Mouse (Mus musculus): Measurements from ENCODE around the gene Aifm1. TPM values are rescaled to one million over a fixed set of nuclear protein-coding genes. Genes with fewer than 3 reads are reported as not detected.

Aifm1 gene
- polyA plus RNA-seq, 1 experiment from 2014 or later: 75.5 TPM

DNA sequence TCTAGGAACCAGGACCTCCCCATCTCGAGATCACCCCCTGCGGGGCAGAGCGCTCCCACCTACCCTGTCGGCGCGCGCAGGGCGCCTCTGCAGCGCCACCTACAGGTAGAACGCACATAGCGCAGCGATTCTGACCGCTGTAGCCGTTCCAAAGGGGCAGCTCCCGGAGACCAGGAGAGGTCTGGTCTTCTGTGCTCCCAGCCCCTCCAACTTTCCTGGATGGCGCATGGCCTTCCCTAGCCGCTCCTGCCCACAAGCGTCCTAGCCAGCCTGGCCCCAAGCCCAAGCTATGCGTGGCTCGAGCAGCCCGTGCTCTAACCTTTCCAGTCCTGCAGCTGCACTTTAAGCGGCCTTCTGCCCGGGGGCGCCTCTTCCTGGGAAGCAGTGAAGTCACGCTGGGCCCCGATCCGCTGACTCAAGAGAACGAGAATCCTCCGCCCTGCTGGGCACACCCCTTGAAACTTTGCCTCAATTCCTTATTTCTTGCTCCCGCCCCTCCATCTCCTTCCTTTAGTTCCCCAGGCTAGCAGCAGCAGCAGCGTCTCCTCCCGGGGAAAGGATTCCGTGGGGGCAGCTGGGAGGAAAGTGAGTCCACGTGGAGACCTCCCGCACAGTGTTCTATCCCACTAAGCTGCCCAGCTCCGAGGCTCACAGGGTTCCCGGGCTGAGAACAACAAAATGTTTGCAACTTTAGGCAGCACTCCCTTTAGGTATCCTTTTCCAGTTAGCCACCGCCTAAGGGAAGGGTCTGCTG is 50.4 kb downstream of the Aifm1 start, which contains the start of gene Elf4:
Gene Elf4, minus strand, starts transcription at position 379 of the 754 bp plus-strand sequence.
- H3K27me3 ChIP-seq (ENCODE audit: control insufficient read depth, insufficient read depth, low read length): no peaks in the 10 kb centered on the region
- no peaks in the 10 kb centered on the region for H3K36me3 ChIP-seq (ENCODE audit: control insufficient read depth, insufficient read depth, low read length)
- peak within 1 kb of the TSS; percentile 58 for H3K9ac ChIP-seq (ENCODE audit: low read length)
- H3K9me3 ChIP-seq (ENCODE audit: control insufficient read depth, low read length): no peaks in the 10 kb centered on the region
- whole genome bisulfite sequencing: 13% methylated on average over 37 of the region's 38 CpGs
- peak within 1 kb of the TSS; percentile 27 for H3K4me3 ChIP-seq (ENCODE audit: low read depth, low read length)
- DNase-seq (ENCODE audit: low spot score, missing footprints): peak; percentile 98
- H3K4me2 ChIP-seq: peak within 1 kb of the TSS; percentile 49
- peak; percentile 90 for ATAC-seq (ENCODE audit: low FRiP score)
- H3K4me1 ChIP-seq (ENCODE audit: control insufficient read depth, insufficient read depth, low read length): no peaks in the 10 kb centered on the region
- no peak within 1 kb of the TSS for H3K27ac ChIP-seq (ENCODE audit: low read depth, low read length)

- no peaks in the 10 kb centered on the region for H3K4me1 ChIP-seq (ENCODE audit: control insufficient read depth, insufficient read depth, low read length)
Observed at GRCm38 (mm10) chrX:48462297-48462696, 51.1 kb downstream of the Aifm1 start.

GRCm38 (mm10) chrX:48461006-48461405 is 52.4 kb downstream of the Aifm1 start:
- H3K4me3 ChIP-seq (ENCODE audit: low read depth, low read length): no peak overlapping the region
- WGBS: 73% methylated on average over 4 of the region's 4 CpGs
- no peaks in the 10 kb centered on the region for H3K4me1 ChIP-seq (ENCODE audit: control insufficient read depth, insufficient read depth, low read length)
- no peak overlapping the region for H3K4me2 ChIP-seq
- no peak for ATAC-seq (ENCODE audit: low FRiP score)
- no peak overlapping the region for H3K27ac ChIP-seq (ENCODE audit: low read depth, low read length)
- H3K36me3 ChIP-seq (ENCODE audit: control insufficient read depth, insufficient read depth, low read length): no peaks in the 10 kb centered on the region
- no peaks in the 10 kb centered on the region for H3K9me3 ChIP-seq (ENCODE audit: control insufficient read depth, low read length)
- H3K9ac ChIP-seq (ENCODE audit: low read length): no peak overlapping the region
- no peak for DNase-seq (ENCODE audit: low spot score, missing footprints)
- no peaks in the 10 kb centered on the region for H3K27me3 ChIP-seq (ENCODE audit: control insufficient read depth, insufficient read depth, low read length)

More at GRCm38 (mm10) chrX:48462297-48462696, 51.1 kb downstream of the Aifm1 start:
- DNase-seq (ENCODE audit: low spot score, missing footprints) (no peak), ATAC-seq (ENCODE audit: low FRiP score) (peak; percentile 35; the same call in 1 of the 2 replicates)
- Histone ChIP-seq H3K27me3 (ENCODE audit: control insufficient read depth, insufficient read depth, low read length) (no peaks in the 10 kb centered on the region), H3K9me3 (ENCODE audit: control insufficient read depth, low read length) (no peaks in the 10 kb centered on the region), H3K4me2 (peak overlapping the region; percentile 49; the same call in 1 of the 2 replicates), H3K36me3 (ENCODE audit: control insufficient read depth, insufficient read depth, low read length) (no peaks in the 10 kb centered on the region), H3K4me3 (ENCODE audit: low read depth, low read length) (peak overlapping the region; percentile 27), H3K9ac (ENCODE audit: low read length) (no peak overlapping the region), H3K27ac (ENCODE audit: low read depth, low read length) (no peak overlapping the region)
- 17% methylated on average over 4 of the region's 4 CpGs for WGBS

DNA sequence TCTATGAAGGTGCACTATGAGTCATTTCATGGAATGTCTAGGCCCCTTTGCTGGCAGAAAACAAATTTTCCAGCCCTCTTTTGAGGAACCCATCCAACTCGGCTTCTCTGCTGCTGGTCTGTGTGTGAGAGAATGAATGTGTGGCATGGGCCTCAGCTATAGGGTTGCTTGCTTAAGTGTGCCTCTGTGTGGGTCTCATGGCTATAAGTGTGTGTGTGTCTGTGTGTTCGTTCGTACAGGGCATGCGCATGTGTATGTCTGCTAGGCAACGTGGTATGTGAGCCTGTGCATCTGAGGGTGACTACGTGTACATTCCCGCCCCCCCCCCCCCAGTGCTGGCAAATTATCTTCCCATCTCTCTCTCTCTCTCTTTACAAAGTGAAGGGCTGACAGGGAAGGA is 52.9 kb downstream of the Aifm1 start:
- no peaks in the 10 kb centered on the region for H3K36me3 ChIP-seq (ENCODE audit: control insufficient read depth, insufficient read depth, low read length)
- no peak overlapping the region for H3K27ac ChIP-seq (ENCODE audit: low read depth, low read length)
- no peak overlapping the region for H3K9ac ChIP-seq (ENCODE audit: low read length)
- no peak overlapping the region for H3K4me3 ChIP-seq (ENCODE audit: low read depth, low read length)
- 91% methylated on average over 7 of the region's 7 CpGs for WGBS
- no peak for ATAC-seq (ENCODE audit: low FRiP score)
- no peaks in the 10 kb centered on the region for H3K4me1 ChIP-seq (ENCODE audit: control insufficient read depth, insufficient read depth, low read length)
- H3K9me3 ChIP-seq (ENCODE audit: control insufficient read depth, low read length): no peaks in the 10 kb centered on the region
- no peak for DNase-seq (ENCODE audit: low spot score, missing footprints)
- no peak overlapping the region for H3K4me2 ChIP-seq
- H3K27me3 ChIP-seq (ENCODE audit: control insufficient read depth, insufficient read depth, low read length): no peaks in the 10 kb centered on the region

DNA sequence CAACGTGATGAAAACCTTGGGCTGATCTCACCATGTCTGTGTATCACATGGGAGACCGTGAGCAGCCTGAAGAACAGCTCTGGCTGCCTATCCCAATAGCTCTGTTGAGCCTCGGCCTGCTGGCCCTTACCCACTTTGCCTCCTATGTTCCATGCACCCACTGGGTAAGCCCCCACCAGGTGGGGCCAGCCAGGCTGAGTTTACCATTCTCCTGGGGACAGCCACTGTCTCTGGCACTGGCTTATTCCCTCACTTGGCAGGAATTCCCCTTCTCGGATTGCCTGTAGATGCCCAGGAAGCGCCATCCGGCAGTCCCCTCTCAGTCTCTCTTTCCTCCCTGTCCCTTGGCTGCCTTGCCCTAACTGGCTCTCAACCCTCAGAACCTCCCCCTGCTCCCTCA is 56.4 kb downstream of the Aifm1 start:
- no peak overlapping the region for H3K4me2 ChIP-seq
- no peaks in the 10 kb centered on the region for H3K36me3 ChIP-seq (ENCODE audit: control insufficient read depth, insufficient read depth, low read length)
- no peak for ATAC-seq (ENCODE audit: low FRiP score)
- H3K27ac ChIP-seq (ENCODE audit: low read depth, low read length): no peak overlapping the region
- WGBS: 56% methylated on average over 6 of the region's 6 CpGs
- H3K4me1 ChIP-seq (ENCODE audit: control insufficient read depth, insufficient read depth, low read length): no peaks in the 10 kb centered on the region
- DNase-seq (ENCODE audit: low spot score, missing footprints): no peak
- no peak overlapping the region for H3K4me3 ChIP-seq (ENCODE audit: low read depth, low read length)
- no peaks in the 10 kb centered on the region for H3K9me3 ChIP-seq (ENCODE audit: control insufficient read depth, low read length)
- H3K9ac ChIP-seq (ENCODE audit: low read length): no peak overlapping the region
- peaks cover 30% of the 10 kb centered on the region for H3K27me3 ChIP-seq (ENCODE audit: control insufficient read depth, insufficient read depth, low read length)

DNA sequence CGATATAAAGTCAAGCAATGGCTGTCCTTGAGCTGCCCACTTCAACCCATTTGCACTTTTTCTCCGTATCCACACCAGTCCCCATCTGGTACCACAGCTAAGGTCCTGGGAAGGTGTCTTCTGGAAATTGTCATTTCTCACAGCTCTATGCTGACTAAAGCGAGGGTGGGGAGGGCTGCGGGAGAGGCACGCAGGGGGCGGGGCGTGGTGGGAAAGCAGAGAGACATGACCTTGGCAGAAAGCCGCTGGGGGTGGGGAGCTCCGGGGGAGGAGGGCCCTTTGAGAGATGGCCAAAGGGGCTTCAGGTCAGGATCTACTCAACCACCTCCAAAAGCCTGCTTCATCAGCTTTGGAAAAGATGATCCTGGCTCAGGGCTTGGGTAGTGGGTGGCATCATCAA is 58.3 kb downstream of the Aifm1 start:
- H3K27me3 ChIP-seq (ENCODE audit: control insufficient read depth, insufficient read depth, low read length): peaks cover 35% of the 10 kb centered on the region
- ATAC-seq (ENCODE audit: low FRiP score): no peak
- WGBS: 26% methylated on average over 9 of the region's 9 CpGs

DNA sequence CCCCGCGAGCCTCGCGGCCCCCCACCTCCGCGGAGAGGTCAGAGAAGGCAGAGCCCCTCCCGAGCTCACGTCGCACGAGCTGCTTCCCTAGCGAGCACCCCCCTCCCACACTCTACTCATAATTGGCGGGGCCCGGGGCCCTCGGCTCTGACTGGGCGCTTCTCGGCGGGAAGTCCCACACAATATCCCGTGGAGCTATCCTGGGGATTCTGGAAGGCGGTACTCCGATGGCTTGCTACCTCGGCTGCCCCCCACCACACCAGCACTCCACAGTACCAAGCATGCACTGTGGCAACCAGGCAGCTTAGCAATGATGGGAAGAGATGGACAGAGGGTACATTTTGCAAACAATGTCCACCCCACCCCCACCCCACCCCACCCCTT is 58.9 kb downstream of the Aifm1 start:
- no peak overlapping the region for H3K27ac ChIP-seq (ENCODE audit: low read depth, low read length)
- H3K9me3 ChIP-seq (ENCODE audit: control insufficient read depth, low read length): no peaks in the 10 kb centered on the region
- ATAC-seq (ENCODE audit: low FRiP score) (peak; percentile 22; the same call in 1 of the 2 replicates), DNase-seq (ENCODE audit: low spot score, missing footprints) (peak; percentile 84)
- H3K4me3 ChIP-seq (ENCODE audit: low read depth, low read length): peak overlapping the region; percentile 34
- peaks cover 35% of the 10 kb centered on the region for H3K27me3 ChIP-seq (ENCODE audit: control insufficient read depth, insufficient read depth, low read length)
- H3K36me3 ChIP-seq (ENCODE audit: control insufficient read depth, insufficient read depth, low read length): no peaks in the 10 kb centered on the region
- H3K9ac ChIP-seq (ENCODE audit: low read length): no peak overlapping the region
- H3K4me2 ChIP-seq: peak overlapping the region; percentile 39
- H3K4me1 ChIP-seq (ENCODE audit: control insufficient read depth, insufficient read depth, low read length): peaks cover 3% of the 10 kb centered on the region; the same call in 1 of the 2 replicates
- WGBS: 19% methylated on average over 21 of the region's 21 CpGs

More for the DNA sequence above, 58.3 kb downstream of the Aifm1 start:
- H3K4me1 ChIP-seq (ENCODE audit: control insufficient read depth, insufficient read depth, low read length): no peaks in the 10 kb centered on the region
- H3K4me2 ChIP-seq: no peak overlapping the region
- no peaks in the 10 kb centered on the region for H3K36me3 ChIP-seq (ENCODE audit: control insufficient read depth, insufficient read depth, low read length)
- DNase-seq (ENCODE audit: low spot score, missing footprints): no peak
- no peak overlapping the region for H3K4me3 ChIP-seq (ENCODE audit: low read depth, low read length)
- no peaks in the 10 kb centered on the region for H3K9me3 ChIP-seq (ENCODE audit: control insufficient read depth, low read length)
- H3K27ac ChIP-seq (ENCODE audit: low read depth, low read length): no peak overlapping the region
- H3K9ac ChIP-seq (ENCODE audit: low read length): no peak overlapping the region

DNA sequence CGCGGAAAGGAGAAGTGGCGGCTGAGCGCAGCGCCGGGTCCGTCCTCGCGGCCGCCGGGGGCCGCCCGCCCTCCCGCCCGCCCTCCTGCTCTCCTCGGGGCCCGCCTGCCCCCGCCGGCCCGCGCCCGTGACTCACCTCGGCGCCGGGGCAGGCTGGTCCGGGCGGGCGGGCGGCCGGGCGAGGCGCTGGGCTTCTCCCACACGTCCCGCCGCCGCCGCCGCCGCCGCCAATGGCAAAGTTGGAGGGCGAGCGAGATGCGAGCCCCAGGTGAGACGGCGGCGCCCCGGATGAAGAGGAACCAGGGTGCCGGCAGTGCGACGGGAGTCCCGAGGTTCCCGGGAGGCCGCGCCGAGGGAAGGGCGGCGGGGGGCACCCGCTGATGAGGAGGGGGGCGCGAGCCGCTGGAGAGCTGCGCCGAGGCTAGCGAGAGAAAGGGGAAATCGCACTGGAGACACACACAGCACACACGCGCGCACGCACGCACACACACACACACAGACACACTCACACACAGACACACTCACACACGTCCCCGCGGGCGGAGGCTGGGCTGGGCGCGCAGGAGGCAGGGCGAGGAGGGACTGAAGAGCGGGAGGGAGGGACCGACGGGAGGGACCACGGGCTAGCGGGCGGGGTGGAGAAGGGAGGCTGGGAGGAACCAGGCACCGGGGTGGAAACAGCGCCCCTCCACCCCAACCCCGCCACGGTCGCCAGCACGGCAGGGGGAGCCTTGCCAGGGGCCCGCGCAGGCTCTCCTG is 59.4 kb downstream of the Aifm1 start:
- H3K9ac ChIP-seq (ENCODE audit: low read length): no peak overlapping the region; the same call in 1 of the 2 replicates
- H3K4me2 ChIP-seq: peak overlapping the region; percentile 39
- H3K27me3 ChIP-seq (ENCODE audit: control insufficient read depth, insufficient read depth, low read length): peaks cover 35% of the 10 kb centered on the region
- ATAC-seq (ENCODE audit: low FRiP score): peak; percentile 59
- WGBS: 16% methylated on average over 48 of the region's 91 CpGs
- no peaks in the 10 kb centered on the region for H3K9me3 ChIP-seq (ENCODE audit: control insufficient read depth, low read length)
- H3K4me1 ChIP-seq (ENCODE audit: control insufficient read depth, insufficient read depth, low read length): peaks cover 3% of the 10 kb centered on the region; the same call in 1 of the 2 replicates
- no peak overlapping the region for H3K27ac ChIP-seq (ENCODE audit: low read depth, low read length)
- H3K36me3 ChIP-seq (ENCODE audit: control insufficient read depth, insufficient read depth, low read length): no peaks in the 10 kb centered on the region
- DNase-seq (ENCODE audit: low spot score, missing footprints): peak; percentile 85
- H3K4me3 ChIP-seq (ENCODE audit: low read depth, low read length): peak overlapping the region; percentile 34

Data from midbrain, embryonic 11.5 days (tissue).